Mouse (Mus musculus) midbrain, postnatal 0 days (tissue): ENCODE measurements at regions not wholly inside any gene's neighbourhood (a gene's known extent, or its start where the extent isn't known, plus 50 kb on each side); places are given as distances from the start of the nearest gene placed in this dataset.

Experiments
- ATAC-seq: fragments of 200-750 bp; cut with Nextera tagmentation; 2 replicates; pipeline ENCODE4 v1.8.0; 2017; ENCODE audit warnings: moderate number of reproducible peaks, mild to moderate bottlenecking, moderate TSS enrichment, moderate library complexity; ENCODE audit not compliant: low FRiP score
- DNase-seq: peaks from one replicate; pipeline ENCODE4 v3.0.0-alpha.2; 2015; ENCODE audit warnings: low spot score
- H3K27ac ChIP-seq: fragments of 300-500 bp; sonication (generic); 2 replicates; pipeline ENCODE4 v1.5.1; 2014; ENCODE audit warnings: low read depth, mild to moderate bottlenecking, low read length, mixed read lengths
- H3K27me3 ChIP-seq: fragments of 300-500 bp; sonication (generic); 2 replicates; pipeline ENCODE4 v1.6.1; 2014; ENCODE audit warnings: low read length, control low read depth, mixed read lengths; ENCODE audit not compliant: insufficient read depth
- H3K36me3 ChIP-seq: fragments of 300-500 bp; sonication (generic); 2 replicates; pipeline ENCODE4 v1.6.1; 2014; ENCODE audit warnings: low read length, control low read depth, mixed read lengths; ENCODE audit not compliant: insufficient read depth
- H3K4me1 ChIP-seq: fragments of 300-500 bp; sonication (generic); 2 replicates; pipeline ENCODE4 v1.6.1; 2014; ENCODE audit warnings: mild to moderate bottlenecking, control low read depth, antibody characterized with exemption, low read length, mixed read lengths; ENCODE audit not compliant: insufficient read depth
- H3K4me2 ChIP-seq: fragments of 300-500 bp; sonication (generic); 2 replicates; pipeline ENCODE4 v1.6.1; 2014; ENCODE audit warnings: low read depth, mild to moderate bottlenecking, low read length, mixed read lengths; ENCODE audit not compliant: poor library complexity, severe bottlenecking
- H3K4me3 ChIP-seq: fragments of 300-500 bp; sonication (generic); 2 replicates; pipeline ENCODE4 v1.5.1; 2014; ENCODE audit warnings: low read depth, mild to moderate bottlenecking, low read length, moderate library complexity
- H3K9ac ChIP-seq: fragments of 300-500 bp; sonication (generic); replicated peaks from 2 replicates; pipeline ENCODE4 v1.6.1; 2014; ENCODE audit warnings: mild to moderate bottlenecking, low read length, moderate library complexity, mixed read lengths; ENCODE audit not compliant: poor library complexity, severe bottlenecking
- H3K9me3 ChIP-seq: fragments of 300-500 bp; sonication (generic); 2 replicates; pipeline ENCODE4 v1.6.1; 2016; ENCODE audit warnings: low read length, control low read depth
- CTCF ChIP-seq: IDR thresholded peaks from 2 replicates; pipeline ENCODE4 v1.5.1; 2016; ENCODE audit warnings: antibody characterized with exemption, mild to moderate bottlenecking
- WGBS: fragments of 180-500 bp; shearing (Covaris S2); extraction: QIAGEN DNeasy Blood & Tissue Kit; methylation state at CpG from one replicate; pipeline ENCODE4 v1.1.7; 2014; 5-methylcytosine and 5-hydroxymethylcytosine counted together

GRCm38 (mm10) chr5:90164434-90164833 lies 59.4 kb downstream of the Cox18 start:
- ATAC-seq = no peak
- TF ChIP-seq CTCF = no peak
- H3K9ac ChIP-seq = no peak overlapping the region

GRCm38 (mm10) chr5:90163033-90163859 lies 60.6 kb downstream of the Cox18 start:
- Histone ChIP-seq H3K4me2 (no peak overlapping the region), H3K36me3 (no peaks in the 10 kb centered on the region), H3K27ac (no peak overlapping the region), H3K9ac (no peak overlapping the region), H3K4me1 (no peaks in the 10 kb centered on the region), H3K27me3 (no peaks in the 10 kb centered on the region), H3K4me3 (no peak overlapping the region), H3K9me3 (no peaks in the 10 kb centered on the region)
- WGBS = 84% methylated on average over 18 of the region's 18 CpGs
- ATAC-seq = no peak
- DNase-seq = no peak
- TF ChIP-seq CTCF = no peak

More at GRCm38 (mm10) chr5:90164434-90164833, 59.4 kb downstream of the Cox18 start:
- no peak overlapping the region for H3K4me3 ChIP-seq
- DNase-seq = no peak
- H3K4me1 ChIP-seq = no peaks in the 10 kb centered on the region
- H3K27ac ChIP-seq = no peak overlapping the region
- H3K36me3 ChIP-seq = no peaks in the 10 kb centered on the region
- no peaks in the 10 kb centered on the region for H3K9me3 ChIP-seq
- no peak overlapping the region for H3K4me2 ChIP-seq
- no peaks in the 10 kb centered on the region for H3K27me3 ChIP-seq
- 89% methylated on average over 8 of the region's 8 CpGs for WGBS

GRCm38 (mm10) chr5:90160281-90160680 lies 63.5 kb downstream of the Cox18 start:
- WGBS = 62% methylated on average over 4 of the region's 4 CpGs
- ATAC-seq = no peak

GRCm38 (mm10) chr5:90156522-90156921 lies 67.3 kb downstream of the Cox18 start:
- 89% methylated on average over 4 of the region's 4 CpGs for WGBS

More at GRCm38 (mm10) chr5:90160281-90160680, 63.5 kb downstream of the Cox18 start:
- no peak for TF ChIP-seq CTCF
- no peak for DNase-seq
- no peaks in the 10 kb centered on the region for H3K9me3 ChIP-seq
- no peaks in the 10 kb centered on the region for H3K36me3 ChIP-seq
- no peak overlapping the region for H3K4me2 ChIP-seq
- no peak overlapping the region for H3K4me3 ChIP-seq
- H3K27ac ChIP-seq = no peak overlapping the region
- H3K27me3 ChIP-seq = no peaks in the 10 kb centered on the region
- no peak overlapping the region for H3K9ac ChIP-seq
- H3K4me1 ChIP-seq = no peaks in the 10 kb centered on the region

GRCm38 (mm10) chr5:90149611-90150532 lies 73.9 kb downstream of the Cox18 start:
- Histone ChIP-seq H3K4me2 (no peak overlapping the region), H3K27ac (no peak overlapping the region), H3K36me3 (no peaks in the 10 kb centered on the region), H3K4me1 (no peaks in the 10 kb centered on the region), H3K27me3 (no peaks in the 10 kb centered on the region), H3K9me3 (0 out of 2 replicates have a peak, but pooled peaks cover 3% of the 10 kb centered on the region), H3K9ac (no peak overlapping the region), H3K4me3 (no peak overlapping the region)
- ATAC-seq (no peak), DNase-seq (no peak)
- TF ChIP-seq CTCF = no peak
- WGBS = 81% methylated on average over 22 of the region's 22 CpGs

More at GRCm38 (mm10) chr5:90156522-90156921, 67.3 kb downstream of the Cox18 start:
- Histone ChIP-seq H3K27me3 (no peaks in the 10 kb centered on the region), H3K4me2 (no peak overlapping the region), H3K4me1 (no peaks in the 10 kb centered on the region), H3K9ac (no peak overlapping the region), H3K27ac (no peak overlapping the region), H3K36me3 (no peaks in the 10 kb centered on the region), H3K4me3 (no peak overlapping the region), H3K9me3 (0 out of 2 replicates have a peak, but pooled peaks cover 3% of the 10 kb centered on the region)
- DNase-seq = no peak
- ATAC-seq = no peak
- TF ChIP-seq CTCF = no peak

GRCm38 (mm10) chr5:90135971-90136370 lies 87.8 kb downstream of the Cox18 start:
- Histone ChIP-seq H3K4me3 (no peak overlapping the region), H3K36me3 (no peaks in the 10 kb centered on the region), H3K4me2 (no peak overlapping the region), H3K9ac (no peak overlapping the region), H3K9me3 (no peaks in the 10 kb centered on the region), H3K27me3 (no peaks in the 10 kb centered on the region), H3K27ac (no peak overlapping the region), H3K4me1 (no peaks in the 10 kb centered on the region)
- 84% methylated on average over 7 of the region's 7 CpGs for WGBS
- ATAC-seq (no peak), DNase-seq (no peak)
- TF ChIP-seq CTCF = no peak
